Mouse (Mus musculus) MEL (cell line): Measurements from ENCODE around the gene Tbc1d7.

Experiments used
- CTCF ChIP-seq, 3 experiments: IDR thresholded peaks in 2 of 3; conservative IDR thresholded peaks in 1 of 3; 2 replicates each; pipeline ENCODE4 v1.5.1; 2011 to 2012; ENCODE audit warnings: low read length in 3 of 3, low read depth in 2 of 3, mild to moderate bottlenecking in 2 of 3, improper control_type of control experiment in 1 of 3, inconsistent platforms in 1 of 3, mixed read lengths in 1 of 3, moderate library complexity in 1 of 3; ENCODE audit not compliant: control insufficient read depth in 1 of 3, insufficient read depth in 1 of 3, poor library complexity in 1 of 3, severe bottlenecking in 1 of 3
- EP300 ChIP-seq, 2 experiments: IDR thresholded peaks; 2 replicates each; pipeline ENCODE4 v1.6.1; 2011; ENCODE audit warnings: improper control_type of control experiment in 2 of 2, low read length in 2 of 2, low read depth in 1 of 2, mild to moderate bottlenecking in 1 of 2
- MAX ChIP-seq: IDR thresholded peaks from 2 replicates; pipeline ENCODE4 v1.6.1; 2011; ENCODE audit warnings: low read length, improper control_type of control experiment
- RAD21 ChIP-seq: IDR thresholded peaks from 2 replicates; pipeline ENCODE4 v1.6.1; 2011; ENCODE audit warnings: mild to moderate bottlenecking, low read depth, low read length, improper control_type of control experiment
- SIN3A ChIP-seq: IDR thresholded peaks from 2 replicates; pipeline ENCODE4 v1.6.1; 2012; ENCODE audit warnings: low read length, improper control_type of control experiment, inconsistent platforms
- USF1 ChIP-seq: IDR thresholded peaks from 2 replicates; pipeline ENCODE4 v1.6.1; 2014; ENCODE audit warnings: low read depth, mild to moderate bottlenecking, inconsistent platforms, low read length, improper control_type of control experiment, moderate library complexity

- no peak for TF ChIP-seq SIN3A
- no peak for TF ChIP-seq CTCF (IDR thresholded peaks at IDR 0.05 in 2 of 3, conservative IDR thresholded peaks at IDR 0.05 in 1 of 3; ENCODE audit: control insufficient read depth in 1 of 3, insufficient read depth in 1 of 3, low read depth in 2 of 3, low read length in 3 of 3, poor library complexity in 1 of 3, severe bottlenecking in 1 of 3)
- TF ChIP-seq USF1: no peak
- TF ChIP-seq MAX: no peak
- TF ChIP-seq RAD21: no peak
- no peak for TF ChIP-seq EP300 (IDR thresholded peaks at IDR 0.05; ENCODE audit: low read depth in 1 of 2, low read length in 2 of 2)
Measured at GRCm38 (mm10) chr13:43167721-43168120, 3.6 kb downstream of the Tbc1d7 start.
